Mouse (Mus musculus) erythroblast, embryonic 14.5 days (primary cell): Measurements from ENCODE around the gene Slc22a4.

Experiments
- GATA1 ChIP-seq: IDR thresholded peaks from 2 replicates; pipeline ENCODE4 v1.6.1; 2012; ENCODE audit warnings: low read length, inconsistent platforms, mixed read lengths
- TAL1 ChIP-seq: IDR thresholded peaks from 3 replicates; pipeline ENCODE4 v1.6.1; 2012; ENCODE audit warnings: low read length, inconsistent platforms, mixed read lengths

GRCm38 (mm10) chr11:54065915-54066178 is 38.0 kb upstream of the Slc22a4 start:
- TF ChIP-seq TAL1 = no peak
- TF ChIP-seq GATA1 = no peak
